In the genomic region with DNA sequence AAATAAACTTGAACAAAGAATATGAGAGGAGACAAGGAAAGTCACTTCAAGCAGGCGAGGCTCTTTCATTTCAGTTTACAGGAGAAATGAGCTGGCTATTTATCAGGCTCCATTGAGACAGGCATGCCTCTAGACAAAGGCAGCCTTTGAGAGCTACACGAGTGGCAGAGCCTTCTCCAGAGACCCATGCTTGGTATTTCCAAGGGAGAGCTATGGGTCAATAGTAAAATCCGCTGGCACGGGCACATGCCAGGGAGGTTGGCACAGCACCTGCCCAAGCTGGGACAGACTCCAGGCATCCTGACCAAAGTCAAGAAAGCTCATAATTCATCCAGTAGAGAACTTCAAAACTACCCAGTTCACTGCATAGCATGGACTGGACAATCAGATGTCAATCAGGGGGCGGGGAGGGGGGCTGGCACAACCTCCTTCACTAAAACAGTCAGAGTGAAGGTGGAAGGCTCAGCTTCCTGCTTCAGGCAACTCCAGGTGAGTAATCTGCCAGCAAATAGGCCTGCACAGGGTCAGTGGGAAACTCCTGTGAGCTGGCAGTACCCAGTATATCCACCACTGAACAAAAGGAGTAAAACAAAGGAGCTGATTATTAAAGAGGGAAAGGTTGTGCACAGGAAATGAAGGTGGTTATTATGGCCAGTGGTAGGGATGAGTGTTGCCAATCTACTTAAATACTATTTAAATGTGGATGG, we compare ENCODE assay signal across 9 mouse cellular contexts.
DNase-seq lines count a peak whose midpoint lies in the region; ATAC-seq and TF ChIP-seq lines count a peak whose summit lies in the region.
"Had no signal": no experiment of that assay in that cellular context is flagged by ENCODE, and none has a peak within 500 bp of the region (broad histone marks: within the 10 kb centered on the region; RNA-seq: fewer than 3 reads in every experiment).

No protein-coding gene starts in this region.

- no peaks in the 10 kb centered on the region for H3K36me3 ChIP-seq in forebrain, postnatal 0 days (ENCODE audit: insufficient read depth)
- H3K36me3 ChIP-seq in limb, embryonic 10.5 days: no peaks in the 10 kb centered on the region

- 23% methylated on average over 5 of the region's 5 CpGs for WGBS in forebrain, postnatal 0 days
- 85% methylated on average over 5 of the region's 5 CpGs for WGBS in limb, embryonic 10.5 days

- no peak overlapping the region for H3K4me2 ChIP-seq in forebrain, postnatal 0 days (ENCODE audit: low read depth)

- H3K9me3 ChIP-seq in forebrain, postnatal 0 days (ENCODE audit: low read length): no peaks in the 10 kb centered on the region
- no peaks in the 10 kb centered on the region for H3K9me3 ChIP-seq in limb, embryonic 10.5 days (replicated peaks)

- peak; percentile 57 for ATAC-seq in forebrain, postnatal 0 days
- ATAC-seq in CD4-positive, CD25-positive, alpha-beta regulatory T cell, adult 4 months: no peak
- ATAC-seq: Patski had no signal

- no peak overlapping the region for H3K27ac ChIP-seq in forebrain, postnatal 0 days (ENCODE audit: low read depth, low read length)
- H3K27ac ChIP-seq in limb, embryonic 10.5 days: peak overlapping the region; percentile 7; the same call in 1 of the 2 replicates

- no peak for TF ChIP-seq CTCF in forebrain, postnatal 0 days (IDR thresholded peaks at IDR 0.05; ENCODE audit: low read depth)

- no peaks in the 10 kb centered on the region for H3K4me1 ChIP-seq in forebrain, postnatal 0 days (ENCODE audit: insufficient read depth)
- no peaks in the 10 kb centered on the region; the same call in 1 of the 2 replicates for H3K4me1 ChIP-seq in limb, embryonic 10.5 days

- no peaks in the 10 kb centered on the region for H3K27me3 ChIP-seq in forebrain, postnatal 0 days (ENCODE audit: insufficient read depth, low read length)
- H3K27me3 ChIP-seq in limb, embryonic 10.5 days (ENCODE audit: low read depth, poor library complexity, severe bottlenecking): no peaks in the 10 kb centered on the region
- H3K27me3 ChIP-seq: Patski had no signal

- H3K9ac ChIP-seq in forebrain, postnatal 0 days: no peak overlapping the region

- peak; percentile 24 to 56 for DNase-seq in lung, adult 18-20 months
- DNase-seq in lung, postnatal 14 days: no peak
- peak; percentile 30 for DNase-seq in cerebellum, adult 8-10 months
- DNase-seq in forebrain, postnatal 0 days: no peak
- no peak for DNase-seq in limb, embryonic 10.5 days (ENCODE audit: low spot score)
- no peak for DNase-seq in frontal cortex, postnatal 36 days (ENCODE audit: low spot score in 2 of 2)
- DNase-seq in yolk sac, embryonic 10.5 days (ENCODE audit: low spot score): no peak

- no peak overlapping the region for H3K4me3 ChIP-seq in forebrain, postnatal 0 days (ENCODE audit: low read depth, low read length)
- no peak overlapping the region for H3K4me3 ChIP-seq in limb, embryonic 10.5 days

Comparison
In these comparisons a context has a peak if more than half of its experiments do, and no peak if none do; other contexts are left out.
1. DNase-seq: peak in lung, adult 18-20 months (2 of 2) and cerebellum, adult 8-10 months (single experiment); none in lung, postnatal 14 days (single experiment), forebrain, postnatal 0 days (single experiment), limb, embryonic 10.5 days (single experiment), frontal cortex, postnatal 36 days (0 of 2) and yolk sac, embryonic 10.5 days (single experiment).